ENCODE assay signal across 23 mouse cellular contexts in the genomic region with DNA sequence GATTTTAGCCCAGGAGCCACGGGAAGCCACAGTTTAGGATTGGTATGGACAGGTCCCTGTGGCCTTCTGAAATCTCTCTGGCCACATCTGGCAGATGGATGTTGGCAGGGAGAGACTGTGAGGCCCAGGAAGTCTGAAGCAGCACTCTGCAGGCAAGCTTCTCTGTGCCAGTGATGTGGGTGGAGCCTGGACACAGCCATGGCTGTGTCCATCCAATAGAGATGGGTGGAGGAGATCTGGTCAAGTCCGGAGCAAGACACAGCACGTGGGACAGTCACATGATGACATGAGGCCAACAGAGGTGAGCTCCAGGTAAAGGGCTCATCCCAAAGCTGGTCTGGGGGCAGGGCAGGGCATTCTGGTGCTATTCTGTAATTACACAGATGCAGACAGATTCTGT. TPM values are rescaled to one million over a fixed set of nuclear protein-coding genes. Genes with fewer than 3 reads are reported as not detected.
DNase-seq lines count a peak whose midpoint lies in the region; ATAC-seq and TF ChIP-seq lines count a peak whose summit lies in the region.
"Had no signal": no experiment of that assay in that cellular context is flagged by ENCODE, and none has a peak within 500 bp of the region (broad histone marks: within the 10 kb centered on the region; RNA-seq: fewer than 3 reads in every experiment).

No protein-coding gene starts in this region.

- no peak for TF ChIP-seq POLR2A in cerebellum, adult 2 months (IDR thresholded peaks at IDR 0.05; ENCODE audit: borderline replicate concordance, insufficient read depth, low read length)

- 49% methylated on average over 3 of the region's 3 CpGs for WGBS in cerebellum, adult 2 months
- WGBS in hindbrain, embryonic 16.5 days = 73% methylated on average over 3 of the region's 3 CpGs
- WGBS in hindbrain, embryonic 12.5 days = 76% methylated on average over 3 of the region's 3 CpGs
- WGBS in limb, embryonic 12.5 days = 71% methylated on average over 3 of the region's 3 CpGs

- H3K9ac ChIP-seq in hindbrain, embryonic 16.5 days (ENCODE audit: low read depth, low read length) = no peak overlapping the region
- no peak overlapping the region for H3K9ac ChIP-seq in hindbrain, embryonic 12.5 days
- H3K9ac ChIP-seq in limb, embryonic 12.5 days (replicated peaks) = no peak overlapping the region
- H3K9ac ChIP-seq: forebrain, embryonic 13.5 days; heart, embryonic 12.5 days; liver, embryonic 13.5 days; midbrain, embryonic 12.5 days; neural tube, embryonic 13.5 days had no signal

- no peaks in the 10 kb centered on the region for H3K27me3 ChIP-seq in cerebellum, adult 2 months (ENCODE audit: control insufficient read depth, insufficient read depth, low read length)
- no peaks in the 10 kb centered on the region for H3K27me3 ChIP-seq in hindbrain, embryonic 16.5 days (replicated peaks; ENCODE audit: control insufficient read depth, insufficient read depth, low read length)
- H3K27me3 ChIP-seq in hindbrain, embryonic 12.5 days = no peaks in the 10 kb centered on the region
- H3K27me3 ChIP-seq in limb, embryonic 12.5 days = no peaks in the 10 kb centered on the region
- H3K27me3 ChIP-seq: forebrain, embryonic 13.5 days; heart, embryonic 12.5 days; liver, embryonic 13.5 days; midbrain, embryonic 12.5 days; neural tube, embryonic 13.5 days had no signal

- no peak for ATAC-seq in cerebellum, adult (ENCODE audit: insufficient number of reproducible peaks, low FRiP score, low TSS enrichment)
- ATAC-seq in hindbrain, embryonic 16.5 days = no peak
- ATAC-seq in hindbrain, embryonic 12.5 days (ENCODE audit: low FRiP score) = no peak
- ATAC-seq in limb, embryonic 12.5 days (ENCODE audit: insufficient number of reproducible peaks, insufficient read depth, low FRiP score, low TSS enrichment, low read depth) = no peak
- ATAC-seq: forebrain, embryonic 13.5 days; intestine, postnatal 0 days had no signal

- H3K4me3 ChIP-seq in cerebellum, adult 2 months (replicated peaks; ENCODE audit: insufficient read depth, low read depth, low read length) = no peak overlapping the region
- H3K4me3 ChIP-seq in hindbrain, embryonic 16.5 days (ENCODE audit: low read length) = no peak overlapping the region
- no peak overlapping the region for H3K4me3 ChIP-seq in hindbrain, embryonic 12.5 days
- H3K4me3 ChIP-seq in limb, embryonic 12.5 days (replicated peaks) = no peak overlapping the region
- H3K4me3 ChIP-seq: forebrain, embryonic 13.5 days; heart, embryonic 12.5 days; liver, embryonic 13.5 days; midbrain, embryonic 12.5 days; neural tube, embryonic 13.5 days had no signal

- no peaks in the 10 kb centered on the region for H3K36me3 ChIP-seq in hindbrain, embryonic 16.5 days (ENCODE audit: control insufficient read depth, insufficient read depth, low read length)
- H3K36me3 ChIP-seq in hindbrain, embryonic 12.5 days = peaks cover 3% of the 10 kb centered on the region; the same call in 1 of the 2 replicates
- peaks cover 46% of the 10 kb centered on the region for H3K36me3 ChIP-seq in limb, embryonic 12.5 days
- H3K36me3 ChIP-seq: midbrain, embryonic 12.5 days; neural tube, embryonic 13.5 days had no signal

- H3K27ac ChIP-seq in cerebellum, adult 2 months (ENCODE audit: insufficient read depth, low read length) = peak overlapping the region; percentile 71; the same call in 1 of the 2 replicates
- peak overlapping the region; percentile 67 for H3K27ac ChIP-seq in hindbrain, embryonic 16.5 days (ENCODE audit: low read depth, low read length)
- H3K27ac ChIP-seq in hindbrain, embryonic 12.5 days = no peak overlapping the region
- H3K27ac ChIP-seq in limb, embryonic 12.5 days = 0 out of 2 replicates have a peak overlapping the region, but pooled peaks have one; percentile 0
- H3K27ac ChIP-seq: forebrain, embryonic 13.5 days; liver, embryonic 13.5 days; midbrain, embryonic 12.5 days had no signal

- no peaks in the 10 kb centered on the region for H3K9me3 ChIP-seq in hindbrain, embryonic 16.5 days (ENCODE audit: control insufficient read depth, low read length)
- H3K9me3 ChIP-seq in hindbrain, embryonic 12.5 days (replicated peaks) = no peaks in the 10 kb centered on the region
- H3K9me3 ChIP-seq in limb, embryonic 12.5 days = no peaks in the 10 kb centered on the region
- H3K9me3 ChIP-seq: forebrain, embryonic 13.5 days; heart, embryonic 12.5 days; liver, embryonic 13.5 days; midbrain, embryonic 12.5 days; neural tube, embryonic 13.5 days had no signal

- H3K4me1 ChIP-seq in cerebellum, adult 2 months (ENCODE audit: control insufficient read depth, insufficient read depth, low read length) = peaks cover 8% of the 10 kb centered on the region
- peaks cover 20% of the 10 kb centered on the region for H3K4me1 ChIP-seq in hindbrain, embryonic 16.5 days (ENCODE audit: control insufficient read depth, insufficient read depth, low read depth, low read length)
- H3K4me1 ChIP-seq in hindbrain, embryonic 12.5 days = peaks cover 37% of the 10 kb centered on the region
- peaks cover 48% of the 10 kb centered on the region for H3K4me1 ChIP-seq in limb, embryonic 12.5 days (replicated peaks)

- no peak for TF ChIP-seq CTCF in cerebellum, adult 2 months (IDR thresholded peaks at IDR 0.05; ENCODE audit: borderline replicate concordance, insufficient read depth, low read depth, low read length)

- no peak overlapping the region for H3K4me2 ChIP-seq in hindbrain, embryonic 16.5 days (ENCODE audit: low read length)
- H3K4me2 ChIP-seq in hindbrain, embryonic 12.5 days (replicated peaks) = no peak overlapping the region
- no peak overlapping the region for H3K4me2 ChIP-seq in limb, embryonic 12.5 days
- H3K4me2 ChIP-seq: forebrain, embryonic 13.5 days; heart, embryonic 12.5 days; liver, embryonic 13.5 days; midbrain, embryonic 12.5 days; neural tube, embryonic 13.5 days had no signal

- DNase-seq in cerebellum, adult 2 months = no peak
- DNase-seq in ZHBTc4 (ENCODE audit: low read depth, low spot score) = peak; percentile 36
- DNase-seq in adrenal gland, adult 18-20 months (ENCODE audit: low spot score in 2 of 2) = no peak
- DNase-seq in ovary, postnatal 10 days (ENCODE audit: low spot score) = no peak
- DNase-seq: adrenal gland, postnatal 36 days; cerebellum, adult 18-20 months; cerebellum, postnatal 25 days; embryo, embryonic 11 days; heart, postnatal 14 days; kidney, postnatal 36 days; left cerebral cortex, postnatal 4 days; liver, embryonic 13.5 days; lung, adult 2 months; lung, postnatal 14 days had no signal

RNA-seq across cellular contexts. Expression of a gene that starts 27.6 kb away (rescaled TPM):
- 67.3 and 71.4 TPM in 2 replicates for polyA plus RNA-seq in cerebellum, adult 2 months (2012; rRNA removed)
- polyA plus RNA-seq in hindbrain, embryonic 16.5 days (2015; fragmentation: Nextera tagmentation; extraction: Ambion mirVana) = 10.1 and 17.2 TPM in 2 replicates
- 25.1 and 31.5 TPM in 2 replicates for polyA plus RNA-seq in hindbrain, embryonic 12.5 days (2016; fragmentation: Nextera tagmentation; extraction: Ambion mirVana)
- 28.6 and 32.6 TPM in 2 replicates for polyA plus RNA-seq in limb, embryonic 12.5 days (2016; fragmentation: Nextera tagmentation; extraction: Ambion mirVana)
- total RNA-seq in adrenal gland, adult 18-20 months (2021) = 10 to 100 TPM; 18.4 to 30.0 TPM

RNA-seq across cellular contexts. Expression of a gene that starts 47.3 kb away (rescaled TPM):
- 62.7 and 63.3 TPM in 2 replicates for polyA plus RNA-seq in cerebellum, adult 2 months (2012; rRNA removed)
- polyA plus RNA-seq in hindbrain, embryonic 16.5 days (2015; fragmentation: Nextera tagmentation; extraction: Ambion mirVana) = 34.6 and 45.4 TPM in 2 replicates
- polyA plus RNA-seq in hindbrain, embryonic 12.5 days (2016; fragmentation: Nextera tagmentation; extraction: Ambion mirVana) = 26.2 and 29.6 TPM in 2 replicates
- 29.2 and 32.9 TPM in 2 replicates for polyA plus RNA-seq in limb, embryonic 12.5 days (2016; fragmentation: Nextera tagmentation; extraction: Ambion mirVana)
- 10 to 100 TPM; 21.3 to 32.1 TPM for total RNA-seq in adrenal gland, adult 18-20 months (2021)
